Mouse (Mus musculus): Measurements from ENCODE around the gene S1pr3.

The S1pr3 gene

DNA sequence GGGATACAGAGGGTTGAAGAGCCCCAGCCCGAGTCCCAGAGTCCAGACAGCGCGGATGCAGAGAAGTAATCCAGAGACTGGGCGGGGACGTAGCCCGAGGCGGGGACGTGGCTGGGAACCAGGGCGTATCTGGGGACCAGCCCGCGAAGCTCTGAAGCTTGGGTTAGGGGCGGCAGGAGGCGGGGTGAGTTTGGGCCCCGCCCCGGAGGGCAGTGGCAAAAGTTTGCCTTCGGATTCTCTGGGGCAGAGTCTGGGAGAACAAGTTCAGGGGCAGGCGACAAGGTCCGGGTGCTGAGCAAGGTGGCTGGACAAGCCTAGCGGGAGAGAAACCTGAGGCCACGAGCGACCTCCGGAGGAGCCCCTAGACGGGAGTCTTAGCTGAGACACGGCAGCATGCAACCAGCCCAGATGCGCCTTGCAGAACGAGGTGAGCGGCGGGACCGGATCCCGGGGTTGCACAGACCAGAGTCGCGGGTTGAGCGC, at the start of gene S1pr3:
TSS of gene S1pr3 (plus strand) at position 121 of the 483 bp plus-strand sequence.
- DNase-seq (ENCODE audit: low spot score), result no peak

DNA sequence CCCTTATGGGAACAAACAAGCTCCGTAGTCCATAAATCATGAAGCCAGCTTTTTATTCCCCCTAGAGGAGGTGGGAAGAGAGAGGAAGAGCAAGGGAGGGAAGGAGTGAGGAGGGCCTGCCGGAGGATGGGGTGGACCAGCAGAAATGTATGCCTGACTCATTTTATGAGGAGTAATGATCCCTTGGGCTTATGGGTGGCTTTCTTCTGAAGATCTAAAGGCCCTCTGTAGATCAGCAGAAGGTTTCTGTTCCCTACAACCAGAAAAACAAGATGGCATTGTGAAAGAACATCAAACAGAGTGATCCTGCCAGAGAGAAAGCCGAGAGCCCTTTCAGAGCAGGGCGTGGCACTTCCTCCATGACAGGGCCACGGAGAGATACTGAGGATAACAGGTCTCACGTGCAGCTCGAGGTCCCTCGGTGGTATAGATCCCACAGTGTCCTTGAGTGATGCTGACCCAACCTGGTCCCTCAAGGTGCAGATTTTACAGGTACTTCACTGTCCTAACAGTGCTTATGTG, 47.9 kb upstream of the S1pr3 start:
- no peak for DNase-seq (ENCODE audit: low spot score)

DNA sequence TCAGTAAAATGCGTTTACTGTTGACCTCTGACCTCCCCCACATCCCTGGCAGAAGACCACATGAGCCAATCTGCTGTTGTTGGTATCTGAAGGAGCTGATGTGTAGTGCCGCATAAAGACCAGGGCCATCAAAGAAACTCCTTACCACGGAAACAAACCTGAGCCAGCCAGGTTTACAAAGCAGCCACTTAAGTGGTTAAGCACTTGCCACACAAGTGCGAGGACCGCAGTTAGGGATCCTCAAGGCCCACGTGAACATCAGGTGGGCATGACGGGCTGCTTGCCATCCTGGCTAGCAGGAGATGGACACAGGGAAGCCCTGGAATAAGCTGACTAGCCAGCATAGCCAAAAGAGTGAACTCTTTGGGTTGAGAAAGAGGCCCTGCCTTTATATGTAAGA, 45.0 kb upstream of the S1pr3 start:
- no peak for DNase-seq (ENCODE audit: low spot score)

DNA sequence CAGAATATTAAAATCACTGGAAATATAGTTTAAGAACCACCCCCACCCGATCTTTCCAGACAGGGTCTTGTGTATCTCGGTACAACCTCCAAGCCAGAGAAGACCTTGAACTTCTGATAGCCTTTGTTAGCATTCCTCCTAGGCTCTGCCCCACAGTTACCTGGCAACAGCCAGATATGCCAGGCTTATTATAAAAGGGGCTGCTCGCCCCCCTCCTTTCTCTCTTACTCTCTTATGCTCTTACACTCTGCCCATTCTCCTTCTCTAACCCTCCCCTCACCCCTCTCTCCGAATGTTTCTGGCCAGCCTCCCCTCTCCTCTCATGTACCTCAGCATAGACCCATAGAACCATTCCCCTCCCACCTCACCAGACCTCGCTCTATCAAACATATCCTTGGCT, 44.5 kb upstream of the S1pr3 start:
- DNase-seq (ENCODE audit: low spot score), result no peak

DNA sequence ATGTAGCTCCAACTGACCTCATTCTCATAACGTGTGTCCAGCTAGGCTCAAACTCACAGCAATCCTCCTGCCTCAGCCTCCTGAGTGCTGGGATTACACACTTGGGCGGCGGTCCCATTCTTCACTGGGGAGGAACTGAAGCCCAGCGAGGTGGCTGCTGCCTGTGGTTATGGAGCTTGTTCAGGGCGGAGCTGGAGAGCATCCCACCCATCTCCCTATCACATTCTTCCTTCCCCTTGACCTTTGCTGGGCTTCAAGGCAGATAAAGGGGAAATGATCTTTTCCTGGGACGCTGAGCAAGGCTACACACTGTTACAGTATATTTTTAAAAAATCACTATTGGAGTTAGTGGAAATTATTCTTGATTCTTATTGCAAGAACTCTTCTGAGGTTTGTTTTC, 43.2 kb upstream of the S1pr3 start:
- no peak for DNase-seq (ENCODE audit: low spot score)

DNA sequence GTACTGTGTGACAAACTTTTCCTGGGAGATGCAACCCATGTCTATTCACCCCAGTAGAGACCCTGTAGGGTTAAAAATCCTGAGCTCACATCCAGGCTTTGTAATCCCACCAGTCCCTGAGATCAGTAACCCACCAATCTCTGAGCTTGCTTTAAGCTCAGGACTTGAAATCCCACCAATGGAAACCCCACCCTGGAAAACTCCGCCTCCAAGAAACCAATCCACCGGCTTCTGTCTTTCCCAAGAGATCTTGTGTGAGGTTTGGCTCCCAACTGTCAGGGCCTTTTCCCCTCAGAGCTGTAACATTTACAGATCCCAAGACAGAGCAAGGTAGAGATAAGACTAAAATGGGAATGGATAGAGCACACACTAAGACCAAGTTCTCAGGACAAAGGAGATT, 40.1 kb upstream of the S1pr3 start:
- DNase-seq (ENCODE audit: low spot score), result no peak

DNA sequence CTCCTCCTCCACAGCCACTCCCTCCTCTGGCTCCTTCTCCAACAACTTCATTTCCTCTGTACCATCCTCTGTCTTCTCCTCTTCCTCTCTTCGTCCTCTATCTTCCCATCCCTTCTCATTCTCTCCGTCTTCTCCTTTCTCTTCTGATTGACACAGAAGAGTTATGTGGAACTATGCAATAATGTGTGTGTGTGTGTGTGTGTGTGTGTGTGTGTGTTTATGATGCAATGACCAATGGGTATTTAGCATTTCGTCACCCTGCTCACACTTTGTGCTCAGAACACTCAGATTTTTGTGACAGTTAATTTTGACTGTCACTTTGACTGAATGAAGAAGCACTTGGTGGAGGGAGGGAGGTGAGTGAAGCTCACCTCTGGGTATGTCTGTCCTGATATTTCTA, 39.1 kb upstream of the S1pr3 start:
- DNase-seq (ENCODE audit: low spot score), result no peak

DNA sequence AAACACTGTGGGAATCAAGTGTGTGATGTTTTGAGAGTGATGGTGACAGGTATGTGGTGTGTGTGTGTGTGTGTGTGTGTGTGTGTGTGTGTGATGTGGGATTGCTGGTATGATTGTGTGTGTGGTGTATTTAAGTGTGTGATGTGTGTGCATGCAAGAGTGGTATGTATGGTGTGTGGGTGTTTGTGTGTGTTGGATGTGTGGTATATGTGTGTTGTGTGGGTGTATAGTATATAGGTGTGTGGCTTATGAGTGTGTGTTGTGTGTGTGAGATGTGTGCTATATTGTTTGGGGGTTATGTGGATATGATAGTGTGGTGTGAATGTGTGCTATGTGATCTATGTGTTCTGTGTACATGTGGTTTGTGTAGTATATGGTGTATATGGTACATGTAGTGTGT, 35.4 kb upstream of the S1pr3 start:
- no peak for DNase-seq (ENCODE audit: low spot score)

DNA sequence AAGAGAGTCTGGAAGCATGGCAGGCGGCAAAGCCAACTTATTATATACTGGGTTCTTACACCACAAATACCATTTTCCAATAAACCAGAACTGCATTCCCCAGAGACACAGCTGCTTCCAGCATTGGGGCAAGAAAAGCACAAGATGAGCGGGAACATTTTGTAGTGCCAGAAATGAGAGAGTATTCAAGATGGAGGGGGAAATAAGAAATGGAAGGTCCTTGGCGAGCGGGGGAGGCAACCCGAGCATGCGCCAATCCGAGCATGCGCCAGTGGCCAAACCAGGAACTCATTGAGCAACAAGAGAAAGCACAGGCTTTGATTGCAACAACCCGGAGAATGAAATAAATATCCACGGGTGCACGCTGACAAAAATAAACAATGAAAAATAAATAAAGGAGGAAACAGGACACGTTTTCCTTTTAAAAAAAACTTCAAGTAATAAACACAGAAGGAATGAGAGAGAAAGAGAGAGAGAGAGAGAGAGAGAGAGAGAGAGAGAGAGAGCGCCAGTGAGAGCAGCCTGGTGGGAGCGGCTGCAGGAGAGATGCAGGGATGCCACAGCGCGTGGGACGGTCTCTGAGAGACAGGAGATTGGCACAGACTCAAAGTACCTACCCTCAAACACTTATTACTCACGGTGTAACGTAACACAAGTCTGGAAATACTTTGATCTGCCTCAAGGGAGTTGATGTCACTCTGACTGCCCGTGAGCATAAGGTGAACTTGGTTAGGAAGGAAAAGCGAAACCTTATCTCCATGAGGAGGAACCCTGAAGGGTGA, 34.2 kb upstream of the S1pr3 start:
- DNase-seq (ENCODE audit: low spot score), result peak; percentile 34

DNA sequence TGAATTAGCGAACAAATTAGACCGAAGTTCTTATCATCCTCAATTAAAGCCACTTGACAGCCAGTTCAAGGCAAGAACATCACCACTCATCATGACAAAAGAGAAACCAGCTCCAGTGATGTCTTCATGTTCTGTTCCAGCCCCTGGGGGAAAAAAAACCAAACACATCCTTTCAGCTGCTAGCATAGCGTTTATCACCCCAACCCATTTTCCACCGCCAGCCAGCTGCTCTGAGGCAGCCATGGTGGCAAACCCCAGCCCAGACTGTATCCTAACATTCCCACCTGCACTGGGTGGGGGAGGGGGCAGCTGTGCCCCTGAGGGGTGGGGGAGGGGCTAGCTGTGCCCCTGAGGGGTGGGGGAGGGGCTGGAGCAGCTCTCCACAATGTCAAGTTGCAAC, 30.3 kb upstream of the S1pr3 start:
- no peak for DNase-seq (ENCODE audit: low spot score)

DNA sequence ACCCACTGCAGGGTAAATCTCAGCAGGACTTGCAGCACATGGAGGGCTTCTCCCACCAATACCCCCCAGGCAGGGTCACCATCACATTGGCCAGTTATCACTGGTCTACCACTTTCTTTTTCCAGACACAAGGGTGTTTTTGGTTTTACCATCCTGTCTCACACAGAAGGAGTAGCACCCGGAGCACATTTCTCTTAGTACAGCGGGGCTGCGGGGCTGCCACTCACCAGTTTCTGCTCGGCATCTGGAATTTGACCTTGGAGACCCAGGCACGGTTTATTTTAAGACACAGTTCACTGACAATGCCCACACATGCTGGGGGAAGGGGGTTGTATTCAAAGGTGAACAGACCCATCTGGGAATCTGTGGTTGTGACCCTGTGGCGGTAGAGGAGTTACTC, 28.8 kb upstream of the S1pr3 start:
- no peak for DNase-seq (ENCODE audit: low spot score)

DNA sequence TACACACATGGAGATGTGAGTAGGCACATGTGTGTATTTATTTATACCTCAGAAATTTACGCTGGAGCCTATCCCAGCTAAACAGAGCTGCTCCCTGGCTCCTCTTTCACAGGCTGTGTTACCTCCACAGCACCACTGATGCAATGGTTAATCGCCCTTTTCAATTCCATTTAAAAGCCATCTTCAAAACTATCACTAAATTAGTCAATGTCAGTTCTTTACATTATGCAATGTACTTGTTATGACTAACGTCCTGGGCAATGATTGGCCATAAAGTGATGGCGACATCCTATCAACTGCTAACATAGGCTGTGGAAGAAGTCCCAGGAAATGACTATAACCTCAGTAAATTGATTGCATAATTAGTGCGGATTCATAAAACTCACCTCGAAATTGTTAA, 26.9 kb upstream of the S1pr3 start:
- DNase-seq (ENCODE audit: low spot score), result no peak

DNA sequence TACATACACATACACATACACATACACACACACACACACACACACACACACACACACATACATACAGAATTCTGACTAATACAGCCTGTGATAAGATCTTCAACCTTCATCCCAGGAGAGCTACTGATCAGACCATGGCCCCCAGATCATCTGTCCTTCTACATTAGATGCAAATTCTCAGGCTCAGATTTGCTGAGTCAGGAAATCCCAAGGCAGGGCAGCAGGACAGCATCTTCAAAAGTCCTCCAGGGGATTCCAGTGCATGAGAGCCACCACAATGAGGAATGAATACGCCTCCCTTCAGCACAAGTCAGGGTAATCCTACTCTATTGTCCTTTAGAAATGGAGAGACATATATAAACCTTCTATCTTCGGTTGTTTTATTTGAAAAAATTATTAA, 23.5 kb upstream of the S1pr3 start:
- DNase-seq (ENCODE audit: low spot score), result no peak

DNA sequence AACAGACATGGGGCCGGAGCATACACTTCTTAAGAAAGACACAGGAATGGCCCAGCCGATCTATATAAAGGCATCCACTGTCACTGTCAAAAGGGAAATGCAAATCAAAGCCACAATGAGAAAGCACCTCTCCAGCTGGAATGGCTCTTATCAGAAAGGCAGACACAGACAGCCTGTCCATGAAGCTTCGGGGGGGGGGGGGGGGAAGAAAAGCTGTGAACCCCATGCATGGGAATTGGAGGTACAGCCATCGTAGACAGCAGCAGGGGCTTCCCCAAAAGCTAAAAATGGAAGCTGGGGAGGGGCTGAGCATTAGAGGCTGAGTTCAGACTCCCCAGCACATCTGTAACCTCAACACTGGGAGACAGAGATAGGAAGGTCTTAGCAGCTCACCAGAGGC, 20.5 kb upstream of the S1pr3 start:
- no peak for DNase-seq (ENCODE audit: low spot score)

DNA sequence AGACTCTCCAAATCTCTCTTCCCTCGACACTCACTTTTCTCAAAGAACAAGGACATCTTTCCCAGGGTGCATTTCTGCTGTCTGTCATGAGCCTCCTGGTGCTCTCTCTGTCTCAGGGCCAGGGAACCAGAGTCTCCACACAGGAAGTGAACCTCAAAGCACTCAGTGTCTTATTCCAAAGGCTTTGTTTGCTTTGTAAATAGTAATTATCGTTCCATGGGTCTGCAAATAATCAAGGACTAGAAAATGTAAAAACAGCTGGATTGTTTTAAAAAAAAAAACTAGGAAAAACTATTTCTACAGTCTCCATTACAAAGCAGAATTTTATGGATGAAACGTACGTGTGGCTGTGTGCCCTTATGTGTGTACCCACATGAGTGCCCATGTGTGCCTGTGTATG, 18.0 kb upstream of the S1pr3 start:
- DNase-seq (ENCODE audit: low spot score), result no peak

DNA sequence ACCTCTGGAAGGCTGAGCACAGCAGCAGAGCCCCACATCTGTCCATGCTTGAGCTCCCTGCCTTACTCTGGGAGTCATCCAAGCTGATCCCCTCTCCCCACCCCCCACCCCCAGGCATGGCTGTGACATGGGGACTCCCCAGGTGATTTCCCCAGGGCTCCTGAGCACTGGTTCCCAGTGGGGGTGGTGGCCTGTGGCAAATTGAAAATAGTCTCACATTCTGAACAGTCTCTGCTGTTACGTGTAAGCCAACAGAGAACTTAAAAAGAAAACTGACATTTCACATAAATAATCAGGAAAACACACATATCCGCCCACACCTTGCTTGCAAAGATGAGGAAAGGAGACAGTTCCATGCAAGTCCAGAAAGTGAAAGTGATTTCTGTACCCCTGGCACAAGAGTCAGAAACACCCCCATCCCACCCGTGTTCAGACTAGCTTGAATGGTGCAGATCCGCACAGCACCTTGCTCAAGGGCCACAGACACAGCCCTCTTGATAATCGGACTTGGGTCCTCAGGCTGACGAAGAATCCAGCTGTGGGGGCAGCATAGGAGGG, 17.0 kb upstream of the S1pr3 start:
- no peak for DNase-seq (ENCODE audit: low spot score)

DNA sequence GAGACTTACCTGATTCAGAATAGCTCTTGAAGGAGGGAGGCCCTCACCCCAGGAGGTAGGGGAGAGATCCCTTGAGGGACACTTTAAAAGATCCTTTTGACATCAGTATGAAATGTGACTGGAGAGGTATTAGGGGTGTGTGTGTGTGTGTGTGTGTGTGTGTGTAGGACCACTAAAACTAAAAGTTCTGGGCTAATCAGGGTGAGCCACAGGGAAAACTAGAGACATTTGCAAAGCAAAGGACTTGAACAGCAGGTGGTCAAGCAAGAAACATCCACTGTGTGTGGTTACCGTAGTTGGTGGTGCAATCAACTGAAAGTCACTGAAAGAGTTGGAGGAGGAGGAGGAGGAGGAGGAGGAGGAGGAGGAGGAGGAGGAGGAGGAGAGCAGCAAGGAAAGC, 16.2 kb upstream of the S1pr3 start:
- no peak for DNase-seq (ENCODE audit: low spot score)

DNA sequence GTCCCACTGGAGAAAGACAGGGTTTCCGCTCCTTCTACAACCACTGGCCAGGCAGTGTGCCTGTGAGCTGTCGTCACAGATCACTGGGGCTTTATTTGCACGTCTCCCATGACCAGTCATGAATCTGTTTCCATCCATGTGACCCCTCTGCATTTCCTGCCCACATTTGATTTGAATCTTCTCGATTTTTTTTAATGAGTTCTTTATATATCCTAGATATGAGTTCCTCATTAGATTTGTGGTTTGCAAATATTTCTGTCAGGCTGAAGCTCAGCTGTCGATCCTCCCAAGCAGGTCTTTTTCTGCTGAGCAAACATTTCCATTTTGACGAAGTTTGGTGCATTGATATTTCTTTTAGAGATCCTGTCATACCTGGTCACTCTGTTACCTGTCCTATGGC, 10.6 kb upstream of the S1pr3 start:
- no peak for DNase-seq (ENCODE audit: low spot score)

DNA sequence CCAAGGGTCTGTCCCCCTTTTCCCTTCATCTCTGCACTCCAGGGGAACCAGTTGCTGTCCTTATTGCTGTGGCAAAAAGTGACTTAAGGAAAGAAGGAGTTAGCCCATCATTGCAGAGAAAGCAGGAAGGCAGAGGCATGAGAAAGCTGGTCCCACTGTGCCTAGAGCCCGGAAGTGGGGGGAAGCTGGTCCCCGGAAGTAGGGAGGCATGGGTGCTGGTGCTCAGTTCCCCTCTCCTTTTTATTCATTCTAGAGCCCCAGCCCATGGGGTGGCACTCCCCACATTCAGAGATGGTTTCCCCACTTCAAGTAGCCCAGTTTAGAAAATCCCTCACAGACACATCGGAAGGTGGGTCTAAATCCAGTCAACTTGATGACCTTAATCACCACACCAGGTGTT, 8.9 kb upstream of the S1pr3 start:
- DNase-seq (ENCODE audit: low spot score), result no peak

DNA sequence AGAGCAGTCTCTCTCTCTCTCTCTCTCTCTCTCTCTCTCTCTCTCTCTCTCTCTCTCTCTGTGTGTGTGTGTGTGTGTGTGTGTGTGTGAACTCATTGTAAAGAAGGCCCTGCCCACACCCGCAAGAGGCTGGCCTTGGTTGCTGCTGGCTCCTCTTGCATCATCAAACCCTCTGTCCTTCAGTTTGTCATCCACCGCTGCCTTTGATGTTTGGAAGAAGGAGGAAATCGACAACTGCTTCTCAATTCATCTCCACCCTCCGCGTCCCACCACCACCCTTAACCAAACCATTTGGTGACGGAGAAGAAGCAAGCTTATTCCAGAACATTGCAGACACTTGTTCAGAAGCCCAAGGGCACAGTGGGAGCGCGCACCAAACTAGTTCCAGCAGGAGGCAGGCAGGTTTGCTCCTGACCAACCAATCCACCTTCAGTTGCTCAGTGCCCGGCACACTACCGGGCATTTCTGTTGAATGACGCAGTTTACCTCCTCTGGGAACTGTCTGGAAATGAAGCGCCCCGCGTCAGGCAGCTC, 8.2 kb upstream of the S1pr3 start:
- DNase-seq (ENCODE audit: low spot score), result peak; percentile 47

DNA sequence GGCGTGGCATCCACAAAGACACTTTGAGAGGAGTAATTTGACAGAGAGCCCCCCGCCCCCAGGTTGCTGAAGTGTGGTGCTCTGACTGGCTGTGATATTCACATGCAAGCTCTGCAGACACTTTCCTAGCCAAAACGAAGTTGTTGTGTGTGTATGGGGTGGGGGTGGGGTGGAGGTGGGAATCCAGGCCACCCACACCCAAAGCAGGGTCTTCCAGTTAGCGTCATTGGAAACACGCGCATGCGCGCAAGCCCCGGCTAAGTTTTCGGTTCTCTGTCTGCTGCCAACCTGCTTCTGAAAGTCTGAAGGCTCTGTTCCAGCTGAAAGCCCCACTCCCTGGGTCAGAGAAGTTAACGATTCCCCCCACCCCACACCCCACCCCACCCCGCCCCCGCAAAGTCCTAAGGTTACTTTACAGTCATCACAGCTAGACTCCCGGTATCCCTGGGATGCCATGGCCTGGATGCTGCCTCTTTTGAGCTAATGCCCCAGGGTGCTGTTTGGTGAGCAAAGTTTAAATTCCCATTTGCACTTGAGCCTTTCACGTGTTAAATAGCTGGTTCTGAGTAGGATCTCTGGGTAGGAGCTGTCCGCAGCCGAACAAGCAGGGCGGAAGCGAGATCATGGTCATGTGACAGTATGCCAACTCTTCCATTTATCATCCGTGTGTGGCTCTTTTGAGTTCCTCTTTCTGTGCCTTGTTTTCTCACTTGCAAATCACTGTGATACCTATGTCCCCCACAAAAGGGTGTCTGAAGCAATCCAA, 7.5 kb upstream of the S1pr3 start:
- no peak for DNase-seq (ENCODE audit: low spot score)

DNA sequence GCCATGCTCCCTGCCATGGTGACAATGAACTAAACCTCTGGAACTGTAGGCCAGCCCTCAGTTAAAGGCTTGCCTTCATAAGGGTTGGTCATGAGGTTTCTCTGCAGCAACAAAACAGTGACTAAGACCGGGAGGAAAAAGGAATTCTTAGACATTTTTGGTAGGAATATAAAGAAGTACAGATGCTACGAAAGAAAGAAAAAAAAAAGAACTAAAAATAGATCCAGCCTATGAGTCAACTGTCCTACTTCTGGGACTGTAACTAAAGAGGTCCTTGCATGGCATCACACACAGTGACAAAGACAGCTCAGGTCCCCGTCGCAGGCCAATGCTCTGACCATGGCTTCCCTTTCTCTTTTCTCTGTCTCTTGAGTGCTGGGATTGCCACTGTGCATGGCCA, 3.9 kb upstream of the S1pr3 start:
- DNase-seq (ENCODE audit: low spot score), result no peak
